Mouse (Mus musculus) brain, embryonic 14.5 days (tissue): ENCODE results near the gene Stx18.

Source experiments
- CTCF ChIP-seq: fragments of 200-500 bp; IDR thresholded peaks from 2 replicates; pipeline ENCODE4 v1.5.1; 2012; ENCODE audit warnings: inconsistent platforms, mild to moderate bottlenecking, moderate library complexity, borderline replicate concordance; ENCODE audit not compliant: insufficient read depth, insufficient read length; ENCODE audit errors: extremely low read depth
- POLR2A ChIP-seq: fragments of 200-500 bp; IDR thresholded peaks from 2 replicates; pipeline ENCODE4 v1.6.1; 2012; ENCODE audit warnings: mild to moderate bottlenecking, inconsistent platforms, borderline replicate concordance; ENCODE audit not compliant: poor library complexity, insufficient read depth, insufficient read length, severe bottlenecking; ENCODE audit errors: extremely low read depth

DNA sequence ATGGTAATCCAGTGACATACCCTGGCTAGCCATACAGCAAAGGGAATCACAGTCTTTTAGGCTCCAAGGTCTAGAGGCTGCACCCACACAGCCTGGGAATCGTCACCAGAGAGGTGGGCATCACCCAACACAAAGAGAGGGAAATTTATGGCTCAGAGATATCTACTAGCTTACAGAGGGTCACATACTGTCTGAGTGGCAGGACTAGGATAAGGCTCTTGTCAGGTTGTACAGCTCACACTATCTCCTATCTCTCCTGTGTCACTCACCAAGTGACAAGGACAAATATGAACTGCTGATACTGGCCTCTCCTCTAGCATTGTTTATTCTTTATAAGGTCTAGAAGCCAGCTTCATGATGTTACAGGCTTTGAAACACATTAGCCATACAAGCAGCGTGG, 90.8 kb downstream of the Stx18 start:
- TF ChIP-seq POLR2A = no peak
- no peak for TF ChIP-seq CTCF
